Mouse (Mus musculus) R1 (cell line): ENCODE data around the gene Timm22.

Experiments
- DNase-seq: peaks from one replicate; pipeline ENCODE4 v3.0.0-alpha.2; 2018; ENCODE audit warnings: low read depth, low spot score

Gene Timm22

GRCm38 (mm10) chr11:76429966-76430631 is 23.3 kb downstream of the Timm22 start:
- DNase-seq = no peak

- no peak for DNase-seq
Measured at GRCm38 (mm10) chr11:76436009-76436408, 29.3 kb downstream of the Timm22 start.

DNA sequence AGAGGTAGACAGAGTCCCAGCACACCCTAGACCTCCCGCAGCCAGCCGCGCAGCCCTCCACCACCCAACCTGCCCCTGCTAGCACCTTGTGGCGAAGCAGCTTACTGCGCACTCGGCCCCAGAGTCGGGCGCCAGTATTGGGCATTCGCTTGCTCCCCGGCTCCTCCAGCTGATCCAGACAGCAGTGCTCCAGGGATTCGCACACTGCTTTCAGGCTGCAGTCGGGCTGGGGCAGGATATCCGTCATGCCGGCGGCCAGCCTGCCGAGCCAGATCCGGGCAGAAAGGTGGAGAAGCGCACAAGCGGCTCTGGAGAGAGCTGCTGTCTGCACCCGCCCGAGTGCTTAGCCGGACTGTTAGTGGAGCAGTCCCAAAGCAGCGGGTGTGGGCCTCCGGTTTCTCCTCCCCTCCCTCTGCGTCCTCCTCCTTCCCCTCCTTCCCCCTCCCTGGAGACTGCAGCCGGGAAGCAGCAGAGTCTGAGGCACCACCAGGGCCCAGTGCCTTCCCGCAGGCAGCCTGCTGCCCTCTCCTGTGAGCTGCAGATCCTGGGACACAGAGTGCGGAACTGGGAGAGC is 30.2 kb downstream of the Timm22 start:
- DNase-seq = peak; percentile 86

DNA sequence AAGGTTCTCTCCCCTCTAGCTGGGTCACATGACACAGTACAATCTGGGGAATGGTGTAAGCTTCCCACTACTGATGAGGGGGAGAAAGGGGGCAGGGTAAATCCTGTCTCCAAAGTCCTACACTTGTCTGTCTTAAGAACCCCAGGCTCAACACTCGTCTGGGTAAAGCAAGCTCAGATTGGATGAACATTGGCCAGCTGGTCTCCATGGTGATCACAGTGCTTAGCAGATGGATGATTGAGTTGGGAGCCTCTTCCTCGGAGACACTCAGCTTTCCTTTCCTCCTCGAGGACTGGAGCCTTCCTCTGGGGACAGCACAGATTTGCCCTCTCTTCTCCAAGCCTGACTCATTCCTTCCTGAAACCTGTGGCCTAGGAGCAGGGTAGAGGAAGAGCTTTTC is 32.9 kb downstream of the Timm22 start:
- no peak for DNase-seq

- DNase-seq = no peak
Measured at GRCm38 (mm10) chr11:76445459-76445858, 38.7 kb downstream of the Timm22 start.

GRCm38 (mm10) chr11:76446251-76446650 is 39.5 kb downstream of the Timm22 start:
- peak; percentile 81 for DNase-seq

DNA sequence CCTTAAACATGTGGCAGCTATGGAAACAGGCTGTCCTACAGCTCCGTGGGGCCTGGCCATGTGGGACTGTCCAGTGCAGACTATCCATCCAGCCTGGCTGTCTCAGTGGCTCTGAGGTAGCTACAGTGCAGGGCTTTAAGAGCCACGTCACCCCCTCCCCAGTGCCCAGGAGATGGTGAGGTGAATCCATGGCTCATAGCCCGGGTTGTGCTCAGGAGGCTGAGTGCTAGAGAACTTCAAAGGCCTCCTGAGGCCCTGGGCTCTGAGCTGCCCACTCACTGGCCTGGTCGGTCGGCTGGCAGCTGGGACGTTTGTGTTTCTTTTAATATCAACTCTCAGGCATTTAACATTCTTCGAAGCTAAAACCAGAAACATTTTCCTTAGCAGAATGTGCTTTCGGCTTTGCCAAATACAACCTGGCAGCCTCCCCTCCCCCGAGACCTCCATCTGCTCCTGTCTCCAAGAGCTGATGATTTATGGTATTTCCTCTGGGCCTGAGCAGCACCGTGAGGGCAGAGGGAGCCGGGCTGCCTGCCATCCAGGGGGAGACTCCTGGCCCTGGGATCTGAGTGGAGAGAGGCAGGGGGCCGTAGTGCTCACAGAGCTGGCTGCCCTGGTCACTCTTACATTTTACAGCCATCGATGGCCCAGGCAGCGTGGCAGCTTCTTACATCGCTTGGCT is 42.9 kb downstream of the Timm22 start:
- no peak for DNase-seq

DNA sequence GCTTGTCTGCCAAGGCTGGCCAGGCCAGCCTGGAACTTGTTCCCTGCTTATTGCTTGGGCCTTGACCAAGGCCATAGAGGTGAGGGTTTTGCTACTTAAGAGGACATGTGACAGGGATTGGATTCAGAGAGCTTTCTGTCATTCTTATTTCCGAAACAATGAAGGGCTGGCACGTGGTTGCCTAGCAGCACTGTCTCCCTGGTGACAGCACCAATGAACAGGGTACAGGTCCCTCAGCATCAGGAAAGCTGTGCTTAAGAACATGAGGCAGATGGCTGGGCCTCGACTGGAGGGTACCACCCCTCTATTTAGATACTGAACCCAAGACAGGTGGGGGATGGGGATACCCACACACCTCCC is 43.4 kb downstream of the Timm22 start:
- DNase-seq = no peak

DNA sequence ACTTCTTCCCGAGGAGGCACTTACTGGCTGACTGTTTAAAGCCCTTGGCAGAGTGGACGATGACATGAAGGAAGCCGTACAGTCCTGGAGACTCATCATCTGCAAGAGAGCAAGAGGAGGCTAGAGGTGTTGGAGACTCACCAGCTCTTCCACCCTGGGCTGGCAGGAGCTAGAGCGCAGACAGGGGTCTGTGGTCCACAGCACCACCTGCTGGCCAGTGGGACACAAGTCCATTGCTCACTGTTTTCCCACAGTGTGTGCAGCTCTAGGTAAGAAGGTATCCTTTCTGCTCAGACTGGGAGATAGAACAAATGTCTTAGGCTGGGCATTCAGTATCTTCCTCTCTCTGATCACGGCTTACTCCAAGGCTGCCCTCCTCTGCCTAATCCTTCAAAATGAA is 47.7 kb downstream of the Timm22 start:
- peak; percentile 79 for DNase-seq

- DNase-seq = peak; percentile 88
Measured at GRCm38 (mm10) chr11:76456233-76456632, 49.5 kb downstream of the Timm22 start.

GRCm38 (mm10) chr11:76456897-76457296 is 50.1 kb downstream of the Timm22 start:
- DNase-seq = peak; percentile 78

DNA sequence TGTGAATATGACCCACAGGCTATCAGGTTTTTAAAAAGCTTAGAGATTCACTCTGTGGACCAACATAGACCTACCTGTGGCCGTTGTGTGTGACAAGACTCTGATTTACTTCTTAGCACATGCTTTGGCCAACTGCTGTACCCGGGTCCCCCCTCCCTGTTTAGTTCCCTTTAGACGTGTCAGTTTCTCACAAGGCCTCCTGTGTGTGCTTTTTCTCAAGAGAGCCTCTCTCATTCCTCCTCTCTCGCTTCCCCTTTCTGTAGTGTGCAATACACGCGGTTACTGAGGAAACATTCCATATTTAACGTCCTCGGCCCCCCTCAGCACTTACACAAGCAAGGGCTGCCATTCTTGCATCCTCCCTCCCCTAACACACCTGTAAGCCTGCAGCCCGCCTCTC is 52.0 kb downstream of the Timm22 start:
- DNase-seq = no peak

- no peak for DNase-seq
Measured at GRCm38 (mm10) chr11:76459489-76459888, 52.7 kb downstream of the Timm22 start.

- no peak for DNase-seq
Measured at GRCm38 (mm10) chr11:76461201-76461600, 54.4 kb downstream of the Timm22 start.

- no peak for DNase-seq
Measured at GRCm38 (mm10) chr11:76461696-76462095, 54.9 kb downstream of the Timm22 start.

GRCm38 (mm10) chr11:76465879-76466278 is 59.1 kb downstream of the Timm22 start:
- DNase-seq = peak; percentile 40
